Mouse (Mus musculus) c-Kit-positive CD71-negative TER-119-negative erythroid progenitor cells, embryonic 14.5 days (primary cell): ENCODE results near the gene Etfb.
A peak's percentile ranks its signal among the peaks of the same experiment; 100 is the strongest.

Source experiments
- DNase-seq: peaks from one replicate; pipeline ENCODE4 v3.0.0-alpha.2; 2013; ENCODE audit warnings: low read depth

Gene Etfb

DNA sequence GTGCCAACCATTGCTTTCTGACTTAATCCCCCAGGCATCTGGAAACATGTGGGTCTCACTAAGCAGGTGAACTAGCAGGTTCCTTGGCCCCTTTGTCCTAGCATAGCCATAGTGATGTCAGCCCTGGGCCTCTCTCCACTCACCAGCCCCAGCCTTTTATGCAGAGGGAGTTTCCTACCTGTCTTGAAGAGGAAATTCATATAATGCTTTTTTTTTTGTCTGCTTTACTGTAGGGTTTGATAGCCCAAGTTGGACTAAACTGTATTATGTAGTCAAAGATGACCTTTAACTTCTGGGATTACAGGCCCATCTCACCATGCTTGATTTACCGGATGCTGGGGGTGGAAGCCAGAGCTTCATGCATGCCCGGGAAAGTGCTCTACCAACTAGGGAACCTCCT, 5.9 kb downstream of the Etfb start:
- no peak for DNase-seq

DNA sequence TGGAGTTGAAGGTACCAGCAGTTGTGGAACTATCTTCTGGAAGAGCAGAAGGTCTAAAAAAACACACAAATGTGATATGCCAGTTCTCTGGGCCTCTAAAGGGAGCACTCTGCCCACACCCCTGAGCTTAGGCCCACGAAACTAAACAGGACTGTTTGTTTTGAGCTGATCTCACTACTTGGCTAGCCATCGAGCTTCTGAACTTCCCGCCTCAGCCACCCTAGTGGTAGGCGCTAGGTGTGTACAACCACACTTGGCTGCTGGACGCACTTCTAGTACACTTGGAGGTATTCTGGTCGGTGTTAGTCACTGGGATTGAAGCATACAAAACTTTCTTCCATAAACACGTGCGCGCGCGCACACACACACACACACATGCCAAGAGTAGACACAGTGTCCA, 7.8 kb downstream of the Etfb start:
- no peak for DNase-seq

GRCm38 (mm10) chr7:43452609-43453008, 8.7 kb downstream of the Etfb start:
- peak; percentile 73 for DNase-seq

DNA sequence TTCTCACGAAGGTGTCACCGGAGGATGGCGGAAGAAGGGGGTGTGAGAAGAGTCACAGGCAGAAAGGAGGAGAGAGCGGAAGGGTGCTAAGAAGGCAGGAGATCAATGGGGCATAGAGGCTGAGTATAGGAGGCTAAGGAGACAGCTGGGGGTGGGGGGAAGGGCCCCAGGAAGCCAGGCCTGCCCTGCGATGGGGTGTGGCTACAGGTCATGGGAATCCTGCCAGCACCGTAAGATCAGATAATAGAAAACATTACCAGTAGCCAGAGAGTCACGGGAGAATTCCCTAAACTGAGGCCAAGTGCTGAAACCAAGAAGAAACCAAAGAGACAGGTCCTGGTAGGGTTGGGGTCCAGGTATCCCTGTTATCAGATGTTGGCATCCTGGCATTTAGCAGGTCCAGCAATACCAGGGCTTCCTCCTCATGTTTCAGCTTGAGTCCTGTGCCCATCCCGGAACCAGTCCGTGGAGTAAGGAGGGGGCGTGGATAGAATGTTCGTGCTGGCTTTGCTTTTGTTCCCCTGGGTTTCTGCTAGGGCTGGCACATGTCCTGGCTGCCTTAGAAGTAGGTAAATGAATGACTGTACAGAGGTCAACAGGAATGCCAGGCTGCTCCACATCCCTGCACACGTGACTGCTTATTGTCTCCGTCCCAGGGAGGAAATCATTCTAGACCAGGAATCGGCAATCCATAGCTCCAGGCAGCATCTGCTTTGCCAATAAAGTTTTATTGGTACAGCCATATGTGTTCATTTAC, 9.9 kb downstream of the Etfb start:
- no peak for DNase-seq

DNA sequence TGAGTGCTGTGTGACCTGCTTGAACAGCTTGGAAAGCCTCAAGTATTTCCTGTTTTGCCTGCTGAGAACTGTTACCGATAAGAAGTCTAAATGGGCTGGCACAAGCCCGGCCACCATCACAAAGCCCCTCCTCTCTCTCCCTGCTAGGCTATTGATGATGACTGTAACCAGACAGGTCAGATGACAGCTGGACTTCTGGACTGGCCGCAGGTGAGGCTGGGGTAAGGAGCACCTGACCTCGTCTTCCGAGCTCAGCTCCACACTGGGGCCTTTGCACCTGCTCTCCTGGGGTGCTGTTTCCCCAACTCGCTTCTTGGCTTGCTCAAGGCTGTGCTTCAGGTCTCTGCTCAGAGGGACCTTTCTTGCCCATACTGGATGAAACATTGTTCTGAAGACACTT, 10.5 kb downstream of the Etfb start:
- no peak for DNase-seq

DNA sequence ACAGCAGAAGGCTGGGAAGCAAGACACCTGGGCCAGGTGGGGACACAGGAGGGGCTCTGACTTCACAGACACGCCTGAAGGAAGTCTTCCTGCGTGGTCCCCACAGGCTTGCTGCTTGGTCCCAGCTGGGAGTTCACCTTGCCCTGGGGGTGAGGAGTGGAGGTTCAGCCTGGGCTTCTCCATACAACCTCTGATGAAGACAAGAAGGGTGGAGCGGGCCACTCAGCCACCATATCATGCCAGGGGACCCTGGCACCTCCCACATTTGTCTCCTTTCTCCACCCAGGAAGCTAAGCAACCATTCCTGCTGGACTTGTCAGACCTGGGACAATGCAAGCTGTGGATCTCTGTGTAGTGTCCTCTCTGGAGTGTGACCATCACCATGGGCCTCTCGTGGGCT, 19.0 kb downstream of the Etfb start, which contains the start of gene Vsig10l:
Gene Vsig10l, plus strand, starts transcription at position 301 of the 400 bp plus-strand sequence.
- DNase-seq = no peak

DNA sequence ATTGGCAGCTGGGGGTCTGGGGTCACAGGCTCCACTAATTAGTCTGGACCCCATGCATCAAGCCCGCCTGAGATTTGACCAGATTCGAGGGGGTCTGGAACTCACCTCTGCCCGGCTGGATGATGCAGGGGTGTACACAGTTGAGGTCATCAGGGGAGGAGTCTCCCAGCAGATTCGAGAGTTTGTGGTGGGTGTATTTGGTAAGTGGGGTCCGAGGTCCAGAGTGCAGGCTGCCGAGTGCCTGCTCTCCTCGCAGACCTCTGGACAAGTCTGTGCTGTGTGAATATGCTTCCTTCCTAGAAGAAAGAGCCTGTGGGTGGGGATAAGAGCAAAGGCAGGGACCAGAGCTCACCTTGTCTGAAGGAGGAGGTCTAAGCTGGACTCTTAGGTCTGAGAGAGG, 20.1 kb downstream of the Etfb start:
- DNase-seq = no peak

DNA sequence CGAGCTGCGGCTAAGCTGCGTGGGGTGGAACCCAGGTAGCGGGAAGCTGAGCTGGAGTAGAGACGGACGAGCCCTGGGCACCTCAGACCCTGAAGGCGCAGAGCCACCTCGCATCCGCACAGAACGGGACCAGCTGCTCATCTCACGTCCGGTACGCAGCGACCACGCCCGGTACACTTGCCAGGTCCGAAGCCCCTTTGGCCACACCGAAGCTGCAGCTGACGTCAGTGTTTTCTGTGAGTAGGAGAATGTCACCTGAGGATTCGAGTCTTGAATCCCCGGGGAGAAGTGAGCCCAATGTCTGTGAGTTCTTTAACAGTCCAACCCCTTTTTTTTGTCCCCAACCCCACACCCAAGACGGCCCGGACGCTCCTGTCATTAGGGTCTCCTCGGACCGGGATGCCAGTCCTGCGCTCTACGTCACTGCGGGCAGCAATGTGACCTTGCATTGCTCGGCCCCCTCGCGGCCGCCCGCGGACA, 21.0 kb downstream of the Etfb start:
- no peak for DNase-seq

GRCm38 (mm10) chr7:43465344-43466098, 21.6 kb downstream of the Etfb start:
- DNase-seq = peak; percentile 93

GRCm38 (mm10) chr7:43466099-43466694, 22.3 kb downstream of the Etfb start:
- peak; percentile 71 for DNase-seq

DNA sequence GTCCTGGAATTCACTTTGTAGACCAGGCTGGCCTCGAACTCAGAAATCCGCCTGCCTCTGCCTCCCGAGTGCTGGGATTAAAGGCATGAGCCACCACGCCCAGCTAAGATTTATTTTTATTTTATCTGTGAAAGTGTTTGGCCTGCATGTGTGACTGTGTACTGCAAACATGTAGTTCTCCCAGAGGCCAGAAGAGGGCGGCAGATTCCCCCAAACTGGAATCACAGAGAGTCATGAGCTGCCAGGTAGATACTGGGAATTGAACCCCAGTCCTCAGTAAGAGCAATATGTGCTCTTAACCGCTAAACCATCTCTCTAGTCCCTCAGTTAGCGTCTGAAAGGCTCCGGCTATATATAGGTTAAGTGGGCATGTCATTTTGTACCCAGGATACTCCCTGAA, 26.5 kb downstream of the Etfb start:
- DNase-seq = peak; percentile 44

DNA sequence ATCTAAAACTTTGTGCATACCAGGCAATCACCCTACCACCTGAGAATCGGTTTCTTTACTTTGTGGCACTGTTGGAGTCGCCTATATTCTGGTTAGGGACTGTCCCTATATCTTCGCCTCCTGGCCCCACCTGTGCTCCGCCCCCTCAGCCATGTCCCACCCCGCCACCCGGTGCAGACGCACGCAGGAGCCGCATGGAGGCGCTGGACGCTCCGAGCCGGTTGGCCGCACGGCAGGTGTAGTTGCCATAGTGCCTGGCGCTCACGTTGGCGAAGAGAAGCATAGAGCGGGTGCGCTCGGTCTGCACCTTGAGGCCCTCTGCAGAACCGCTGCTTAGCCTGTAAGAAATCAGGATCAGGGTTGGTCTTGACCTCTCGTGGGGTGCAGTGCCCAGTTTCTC, 31.8 kb downstream of the Etfb start:
- DNase-seq = no peak

- DNase-seq = no peak
Measured at GRCm38 (mm10) chr7:43476376-43476775, 32.5 kb downstream of the Etfb start.

- no peak for DNase-seq
Measured at GRCm38 (mm10) chr7:43481191-43481590, 37.3 kb downstream of the Etfb start.

- no peak for DNase-seq
Measured at GRCm38 (mm10) chr7:43482090-43482716, 38.3 kb downstream of the Etfb start.

DNA sequence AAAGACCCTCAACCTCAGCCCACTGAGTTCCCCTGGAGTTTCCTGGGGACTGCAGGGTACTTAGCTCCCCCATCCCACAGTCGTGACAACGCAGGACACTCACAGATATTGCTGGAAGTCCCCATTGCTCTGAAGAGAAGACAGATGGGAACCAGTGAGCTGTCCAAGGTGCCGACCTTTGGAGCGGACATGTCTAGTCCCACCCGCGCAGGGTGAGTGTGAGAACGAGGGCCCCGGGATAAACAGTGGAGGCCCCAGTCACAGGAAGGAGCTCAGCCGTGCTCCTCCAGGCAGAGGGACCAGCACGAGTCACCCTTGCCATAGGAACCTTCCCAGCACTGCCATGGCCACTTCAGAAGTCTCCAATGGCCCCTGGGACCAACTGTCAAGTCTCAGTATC, 39.4 kb downstream of the Etfb start:
- DNase-seq = no peak

- no peak for DNase-seq
Measured at GRCm38 (mm10) chr7:43488646-43489045, 44.8 kb downstream of the Etfb start.

DNA sequence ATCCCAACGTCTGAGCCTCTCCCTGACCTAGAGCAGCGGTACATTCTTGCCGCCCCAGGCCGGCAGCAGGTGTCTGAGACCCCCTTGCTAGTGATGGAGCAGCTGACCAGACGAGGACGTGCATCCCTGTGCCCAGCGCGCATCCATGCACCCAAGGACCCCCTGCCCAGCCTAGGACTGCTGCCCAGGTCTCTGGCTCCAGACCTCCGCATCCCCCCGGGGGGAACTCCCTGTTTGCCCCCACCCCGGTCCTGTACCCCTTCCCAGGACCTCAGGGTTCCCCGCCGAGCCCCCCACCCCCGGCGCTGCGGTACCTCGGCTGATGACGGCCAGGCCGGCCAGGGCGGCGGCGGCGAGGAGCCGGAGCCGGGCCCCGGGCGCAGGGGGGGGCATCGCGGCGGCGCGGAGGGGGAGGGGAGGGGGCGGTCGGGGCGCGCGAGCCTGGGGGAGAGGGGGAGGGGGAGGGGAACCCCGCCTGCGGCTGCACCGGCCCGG, 45.8 kb downstream of the Etfb start, which contains the start of gene Iglon5:
Gene Iglon5, minus strand, starts transcription at position 445 of the 495 bp plus-strand sequence.
- DNase-seq = no peak

DNA sequence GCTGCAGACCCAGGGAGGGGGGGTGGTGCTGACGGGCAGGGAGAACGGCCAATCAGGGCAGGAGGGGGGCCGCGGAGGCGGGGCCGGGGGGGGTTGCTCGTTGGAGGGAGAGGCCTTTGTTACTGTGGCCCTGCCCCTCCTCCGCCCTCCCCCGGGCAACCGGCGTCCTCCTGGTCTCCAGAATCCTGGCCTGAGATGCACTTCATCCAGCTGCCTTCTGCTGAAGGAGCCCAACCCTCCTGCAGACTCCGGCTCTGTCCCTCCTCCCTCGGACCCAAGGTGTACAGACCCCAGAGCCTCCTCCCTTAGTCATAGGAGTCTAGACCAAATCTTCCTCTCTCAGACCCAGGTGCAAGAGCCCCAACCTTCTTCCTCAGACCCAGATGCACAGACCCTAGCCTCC, 46.3 kb downstream of the Etfb start:
- DNase-seq = no peak

- no peak for DNase-seq
Measured at GRCm38 (mm10) chr7:43490861-43491260, 47.0 kb downstream of the Etfb start.

DNA sequence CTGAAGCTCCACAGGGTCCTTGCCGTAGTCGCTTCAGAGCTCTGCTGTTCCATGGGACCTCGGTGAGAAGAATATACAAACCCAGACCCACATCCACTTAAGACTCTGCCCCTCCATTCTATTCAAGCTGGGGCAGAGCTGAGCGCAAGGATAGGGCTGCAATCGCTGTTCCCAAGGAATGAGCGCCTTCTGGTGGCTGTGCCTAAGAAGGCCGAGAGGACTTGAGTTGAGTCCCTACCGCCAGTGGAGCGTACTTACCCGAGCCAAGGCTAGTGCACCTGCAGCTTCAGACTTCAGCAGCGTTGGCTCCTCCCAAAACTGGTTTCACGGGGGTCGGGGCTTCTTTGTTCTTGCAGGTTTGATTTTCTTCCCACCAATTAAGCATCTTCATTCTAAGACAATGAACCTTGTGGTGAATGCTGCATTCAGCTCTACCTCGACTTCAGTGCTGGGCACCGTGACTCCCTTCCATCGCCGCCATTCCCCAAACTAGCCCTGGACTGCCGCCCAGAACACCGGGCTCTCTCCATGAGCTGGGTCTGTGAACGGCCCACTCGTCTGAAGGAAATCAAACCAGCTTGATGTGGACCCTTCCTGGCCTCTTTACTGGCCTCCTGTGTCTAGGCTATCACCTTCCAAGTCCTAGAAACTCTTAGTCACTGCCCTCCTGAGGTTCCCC, 51.6 kb downstream of the Etfb start:
- no peak for DNase-seq
